Mouse (Mus musculus) neural tube, embryonic 11.5 days (tissue): ENCODE data around the gene Zim1. TPM values are rescaled to one million over a fixed set of nuclear protein-coding genes. Genes with fewer than 3 reads are reported as not detected.

Source experiments
- ATAC-seq: fragments of 200-750 bp; cut with Nextera tagmentation; 2 replicates; pipeline ENCODE4 v1.8.0; 2017; ENCODE audit warnings: moderate number of reproducible peaks, mild to moderate bottlenecking, moderate TSS enrichment, moderate library complexity; ENCODE audit not compliant: insufficient read depth, low FRiP score, low TSS enrichment
- DNase-seq: peaks from one replicate; pipeline ENCODE4 v3.0.0-alpha.2; 2015; ENCODE audit warnings: low spot score
- H3K27ac ChIP-seq: fragments of 300-500 bp; sonication (generic); 2 replicates; pipeline ENCODE4 v1.5.1; 2014; ENCODE audit warnings: low read depth, mild to moderate bottlenecking, low read length
- H3K27me3 ChIP-seq: fragments of 300-500 bp; sonication (generic); 2 replicates; pipeline ENCODE4 v1.6.1; 2014; ENCODE audit warnings: mild to moderate bottlenecking, low read length, mixed read lengths; ENCODE audit not compliant: control insufficient read depth, insufficient read depth
- H3K36me3 ChIP-seq: fragments of 300-500 bp; sonication (generic); 2 replicates; pipeline ENCODE4 v1.6.1; 2014; ENCODE audit warnings: mild to moderate bottlenecking, low read length, moderate library complexity, mixed read lengths; ENCODE audit not compliant: control insufficient read depth, insufficient read depth
- H3K4me1 ChIP-seq: fragments of 300-500 bp; sonication (generic); 2 replicates; pipeline ENCODE4 v1.6.1; 2014; ENCODE audit warnings: low read length, mixed read lengths; ENCODE audit not compliant: control insufficient read depth, insufficient read depth
- H3K4me2 ChIP-seq: fragments of 300-500 bp; sonication (generic); 2 replicates; pipeline ENCODE4 v1.6.1; 2014; ENCODE audit warnings: low read depth, mild to moderate bottlenecking, moderate library complexity
- H3K4me3 ChIP-seq: fragments of 300-500 bp; sonication (generic); 2 replicates; pipeline ENCODE4 v1.5.1; 2014; ENCODE audit warnings: low read depth, low read length
- H3K9ac ChIP-seq: fragments of 300-500 bp; sonication (generic); 2 replicates; pipeline ENCODE4 v1.6.1; 2014; ENCODE audit warnings: mild to moderate bottlenecking, low read length
- H3K9me3 ChIP-seq: fragments of 300-500 bp; sonication (generic); 2 replicates; pipeline ENCODE4 v1.6.1; 2016; ENCODE audit warnings: low read length; ENCODE audit not compliant: control insufficient read depth
- WGBS: fragments of 180-500 bp; shearing (Covaris S2); extraction: QIAGEN DNeasy Blood & Tissue Kit; methylation state at CpG from one replicate; pipeline ENCODE4 v1.1.7; 2014; 5-methylcytosine and 5-hydroxymethylcytosine counted together
- polyA plus RNA-seq: library from polyadenylated mRNA; unstranded; fragments of >200 nt; fragmentation: Nextera tagmentation; extraction: Ambion mirVana; gene quantifications from 2 replicates; pipeline ENCODE4 v1.2.1, GENCODE M21; 2014

The Zim1 gene
- polyA plus RNA-seq, 1 experiment from 2014 or later, result 4.1 TPM

DNA sequence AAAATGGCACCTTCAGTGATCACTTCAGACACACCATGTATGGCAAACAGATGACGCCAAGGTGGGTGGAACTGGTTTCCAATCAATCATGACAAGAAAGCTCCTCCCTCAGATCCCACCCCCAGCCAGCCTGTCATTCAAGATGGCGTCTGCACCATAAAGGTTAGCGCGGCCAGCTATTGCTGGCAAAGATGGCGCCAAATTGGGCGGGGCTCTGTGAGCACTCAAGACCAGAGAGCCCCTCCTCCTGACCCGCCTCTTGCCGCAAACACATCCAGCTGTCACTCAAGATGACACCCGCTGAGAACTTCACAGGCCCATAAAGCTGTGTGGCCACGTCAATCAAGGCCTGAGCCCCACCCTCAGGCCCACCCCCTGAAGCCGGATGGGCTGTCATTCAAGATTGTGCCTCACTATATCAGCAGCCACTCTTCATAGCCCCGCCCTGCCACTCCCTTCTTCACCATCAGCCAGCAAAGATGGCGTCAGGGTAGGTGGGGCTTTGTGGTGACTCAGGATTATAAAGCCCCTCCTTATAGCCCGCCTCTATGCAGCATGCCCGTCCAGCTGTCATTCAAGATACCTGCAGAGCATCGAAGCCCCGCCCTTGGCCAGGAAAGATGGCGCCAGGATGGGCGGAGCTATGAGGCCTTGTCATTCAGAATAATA, 32.1 kb upstream of the Zim1 start:
- peak overlapping the region; percentile 85 for H3K27ac ChIP-seq
- no peak overlapping the region for H3K9ac ChIP-seq
- H3K4me3 ChIP-seq, result peak overlapping the region; percentile 50
- DNase-seq (peak; percentile 90), ATAC-seq (peak; percentile 83)
- peaks cover 17% of the 10 kb centered on the region for H3K9me3 ChIP-seq
- H3K4me2 ChIP-seq, result peak overlapping the region; percentile 34
- H3K27me3 ChIP-seq, result no peaks in the 10 kb centered on the region
- no peaks in the 10 kb centered on the region; the same call in 1 of the 2 replicates for H3K36me3 ChIP-seq
- 52% methylated on average over 19 of the region's 19 CpGs for WGBS
- no peaks in the 10 kb centered on the region for H3K4me1 ChIP-seq

DNA sequence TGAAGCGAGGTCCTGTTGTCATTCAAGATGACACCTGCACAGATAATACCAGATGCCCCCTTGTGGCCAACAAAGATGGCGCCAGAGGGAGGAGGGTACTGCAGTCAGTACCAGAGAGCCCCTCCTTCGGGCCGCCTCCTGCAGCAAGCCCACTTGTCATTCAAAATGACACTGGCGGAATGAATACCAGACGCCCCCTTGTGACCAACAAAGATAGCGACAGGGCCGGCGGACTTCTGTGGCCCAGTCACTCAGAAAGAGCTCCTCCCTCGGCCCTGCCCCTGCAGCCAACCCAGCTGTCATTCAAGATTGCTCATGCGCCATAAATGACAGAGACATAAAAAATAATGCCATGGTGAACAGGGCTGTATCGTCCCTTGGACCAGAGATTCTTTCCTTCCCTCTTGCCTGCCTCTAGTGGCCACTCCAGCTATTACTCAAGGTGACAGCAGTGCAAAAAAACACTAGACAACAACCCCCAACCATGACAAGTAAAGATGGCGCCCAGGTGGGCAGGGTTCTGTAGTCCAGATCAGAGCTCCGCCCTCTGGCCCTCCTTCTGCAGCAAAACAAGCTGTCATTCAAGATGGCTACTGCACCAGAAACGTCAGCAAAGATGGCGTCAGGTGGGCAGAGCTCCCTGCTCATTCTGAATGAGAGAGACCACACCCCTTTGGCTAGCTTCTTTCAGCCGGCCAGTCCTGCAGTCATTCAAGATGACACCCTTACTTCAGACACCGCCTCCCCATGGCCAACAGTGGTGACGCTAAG, 31.3 kb upstream of the Zim1 start:
- no peaks in the 10 kb centered on the region for H3K27me3 ChIP-seq
- ATAC-seq (peak; percentile 46), DNase-seq (peak; percentile 81)
- no peak overlapping the region for H3K9ac ChIP-seq
- 49% methylated on average over 19 of the region's 19 CpGs for WGBS
- H3K4me3 ChIP-seq, result peak overlapping the region; percentile 50
- no peaks in the 10 kb centered on the region; the same call in 1 of the 2 replicates for H3K36me3 ChIP-seq
- no peaks in the 10 kb centered on the region for H3K4me1 ChIP-seq
- peaks cover 17% of the 10 kb centered on the region for H3K9me3 ChIP-seq
- peak overlapping the region; percentile 34 for H3K4me2 ChIP-seq
- H3K27ac ChIP-seq, result peak overlapping the region; percentile 74

DNA sequence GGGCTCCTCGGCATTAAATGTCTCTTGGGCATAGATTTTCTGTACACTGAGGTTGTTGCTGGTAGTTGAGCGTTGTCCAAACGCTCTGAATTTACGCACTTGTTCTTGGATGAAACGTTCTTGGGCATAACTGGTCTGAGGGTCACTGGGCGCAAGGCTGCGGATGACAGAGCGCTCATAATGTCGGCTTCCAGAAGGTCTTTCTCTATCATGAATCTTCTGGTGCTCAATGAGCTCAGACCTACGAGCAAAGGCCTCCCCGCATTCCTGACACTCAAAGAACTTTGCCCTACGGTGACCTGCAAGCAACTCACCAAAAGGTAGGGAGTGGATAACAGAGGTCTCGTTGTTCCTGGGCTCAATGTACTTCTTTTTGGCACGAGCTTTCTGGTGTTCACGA, 13.1 kb upstream of the Zim1 start:
- H3K9ac ChIP-seq, result no peak overlapping the region
- no peaks in the 10 kb centered on the region for H3K27me3 ChIP-seq
- DNase-seq, result no peak
- no peaks in the 10 kb centered on the region for H3K4me1 ChIP-seq
- H3K27ac ChIP-seq, result no peak overlapping the region
- H3K36me3 ChIP-seq, result peaks cover 12% of the 10 kb centered on the region
- H3K4me3 ChIP-seq, result no peak overlapping the region
- H3K9me3 ChIP-seq, result 0 out of 2 replicates have a peak, but pooled peaks cover 2% of the 10 kb centered on the region
- H3K4me2 ChIP-seq, result no peak overlapping the region
- ATAC-seq, result no peak
- 95% methylated on average over 15 of the region's 15 CpGs for WGBS

DNA sequence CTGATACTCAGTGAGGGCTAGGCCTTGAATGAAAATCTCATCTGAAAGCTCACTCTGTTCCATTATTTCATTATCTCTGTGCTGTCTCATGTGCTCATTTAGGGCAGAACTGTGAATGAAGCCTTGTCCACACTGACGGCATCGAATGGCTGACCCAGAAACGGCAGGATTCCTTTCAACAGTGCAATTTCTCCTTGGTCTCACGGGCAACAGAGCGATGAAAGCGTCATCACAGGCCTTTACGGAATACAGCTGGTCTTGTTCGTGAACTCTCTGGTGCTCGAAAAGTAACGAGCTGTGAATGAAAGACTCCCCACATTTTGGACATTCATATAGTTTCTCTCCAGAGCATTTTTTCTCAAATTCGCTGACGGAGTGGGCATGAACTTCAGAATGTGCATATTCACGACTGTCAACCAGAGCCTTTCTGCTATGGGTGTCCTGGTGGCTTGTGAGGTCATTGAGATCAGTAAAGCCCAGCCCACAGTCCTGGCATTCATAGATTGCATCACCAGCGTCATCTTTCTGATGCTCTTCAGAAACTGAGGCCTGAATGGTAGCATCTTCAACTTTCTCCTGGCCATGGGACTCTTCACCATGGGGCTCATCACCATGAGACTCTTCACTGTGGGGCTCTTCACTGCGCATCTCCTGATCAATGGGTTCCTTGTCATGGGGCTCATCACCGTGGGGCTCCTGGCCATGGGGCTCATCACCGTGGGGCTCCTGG, 12.4 kb upstream of the Zim1 start:
- WGBS, result 95% methylated on average over 17 of the region's 17 CpGs
- DNase-seq (no peak), ATAC-seq (no peak)
- Histone ChIP-seq H3K4me3 (no peak overlapping the region), H3K27me3 (no peaks in the 10 kb centered on the region), H3K36me3 (peaks cover 12% of the 10 kb centered on the region), H3K9me3 (0 out of 2 replicates have a peak, but pooled peaks cover 2% of the 10 kb centered on the region), H3K9ac (no peak overlapping the region), H3K4me2 (no peak overlapping the region), H3K27ac (no peak overlapping the region), H3K4me1 (no peaks in the 10 kb centered on the region)

DNA sequence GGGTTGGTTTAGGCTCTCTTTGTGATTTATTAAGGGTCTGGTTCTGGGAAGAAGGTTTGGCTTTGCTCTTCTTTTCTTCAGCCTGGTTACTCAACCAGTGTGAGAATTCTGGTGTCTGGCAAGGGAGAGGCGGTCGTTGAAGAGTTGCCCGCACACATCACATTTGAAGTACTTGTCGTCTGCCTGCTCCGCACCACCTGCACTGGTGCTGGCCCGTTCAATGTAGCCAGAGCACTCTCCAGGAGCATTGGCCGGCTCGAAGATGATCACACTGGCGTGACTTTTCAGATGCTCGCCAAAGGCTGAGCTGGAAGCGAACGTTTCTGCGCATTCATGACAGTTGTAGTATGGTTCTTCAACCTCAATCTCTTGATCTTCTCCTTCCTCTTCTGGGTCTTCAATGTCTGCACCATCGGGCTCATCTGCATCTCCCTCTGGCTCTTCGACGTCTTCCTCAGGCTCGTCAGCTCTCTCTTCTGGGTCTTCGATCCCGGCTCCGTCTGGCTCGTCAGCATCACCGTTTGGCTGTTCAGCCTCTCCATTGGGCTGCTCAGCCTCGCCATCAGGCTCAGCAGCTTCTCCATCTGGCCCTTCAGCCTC, 11.3 kb upstream of the Zim1 start:
- Histone ChIP-seq H3K36me3 (peaks cover 12% of the 10 kb centered on the region), H3K4me1 (no peaks in the 10 kb centered on the region), H3K9ac (no peak overlapping the region), H3K27me3 (no peaks in the 10 kb centered on the region), H3K4me3 (no peak overlapping the region), H3K4me2 (no peak overlapping the region), H3K9me3 (0 out of 2 replicates have a peak, but pooled peaks cover 2% of the 10 kb centered on the region), H3K27ac (no peak overlapping the region)
- WGBS, result 96% methylated on average over 23 of the region's 23 CpGs
- ATAC-seq (no peak), DNase-seq (no peak)

DNA sequence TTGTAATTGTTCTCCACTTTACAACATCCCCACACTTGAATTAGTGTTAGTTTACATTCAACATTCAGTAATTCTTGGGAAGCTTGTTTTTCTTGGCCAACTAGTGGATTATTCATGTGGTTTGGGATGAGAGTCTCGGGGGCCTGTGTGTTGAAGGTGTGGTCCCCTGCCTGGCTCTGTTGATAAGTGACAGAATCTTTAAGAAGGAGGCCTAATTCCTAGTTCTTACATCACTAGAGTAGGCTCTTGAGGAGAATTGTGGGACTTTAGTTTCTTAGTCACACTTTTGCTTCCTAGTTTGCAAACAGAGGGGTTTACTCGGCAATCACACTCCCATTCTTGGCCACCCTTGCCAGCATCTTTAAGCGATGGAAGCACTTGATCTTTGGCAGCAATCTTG, 3.0 kb upstream of the Zim1 start:
- no peaks in the 10 kb centered on the region for H3K4me1 ChIP-seq
- H3K4me2 ChIP-seq, result no peak overlapping the region
- H3K36me3 ChIP-seq, result no peaks in the 10 kb centered on the region
- DNase-seq (no peak), ATAC-seq (no peak)
- no peak overlapping the region for H3K27ac ChIP-seq
- no peak overlapping the region for H3K9ac ChIP-seq
- no peak overlapping the region for H3K4me3 ChIP-seq
- H3K27me3 ChIP-seq, result no peaks in the 10 kb centered on the region
- no peaks in the 10 kb centered on the region for H3K9me3 ChIP-seq
- 87% methylated on average over 3 of the region's 3 CpGs for WGBS

DNA sequence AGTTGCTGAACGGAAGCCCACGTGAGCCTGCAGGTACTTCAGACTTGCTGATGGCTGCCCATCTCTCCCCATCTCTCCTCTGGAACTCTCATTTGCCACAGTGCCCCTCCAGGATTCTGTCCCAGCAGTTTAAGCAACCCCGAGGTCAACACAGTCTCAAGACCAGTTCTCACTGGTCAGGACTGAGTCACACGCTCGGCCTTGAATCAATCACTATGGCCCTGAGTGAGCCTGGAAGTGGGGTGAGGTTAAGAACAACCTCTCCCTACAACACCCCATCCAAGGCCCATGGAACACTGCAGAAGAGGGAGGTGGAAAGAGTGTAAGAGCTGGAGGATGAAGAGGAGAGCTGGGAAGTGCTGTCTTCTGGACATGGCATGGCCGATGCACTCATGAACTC, 10.7 kb downstream of the Zim1 start:
- no peak for DNase-seq
- no peak overlapping the region for H3K4me2 ChIP-seq
- no peak overlapping the region for H3K27ac ChIP-seq
- no peaks in the 10 kb centered on the region for H3K27me3 ChIP-seq
- no peaks in the 10 kb centered on the region for H3K9me3 ChIP-seq
- WGBS, result 94% methylated on average over 6 of the region's 6 CpGs
- H3K4me1 ChIP-seq, result no peaks in the 10 kb centered on the region
- no peak overlapping the region for H3K9ac ChIP-seq
- ATAC-seq, result no peak
- H3K36me3 ChIP-seq, result no peaks in the 10 kb centered on the region
- H3K4me3 ChIP-seq, result no peak overlapping the region

DNA sequence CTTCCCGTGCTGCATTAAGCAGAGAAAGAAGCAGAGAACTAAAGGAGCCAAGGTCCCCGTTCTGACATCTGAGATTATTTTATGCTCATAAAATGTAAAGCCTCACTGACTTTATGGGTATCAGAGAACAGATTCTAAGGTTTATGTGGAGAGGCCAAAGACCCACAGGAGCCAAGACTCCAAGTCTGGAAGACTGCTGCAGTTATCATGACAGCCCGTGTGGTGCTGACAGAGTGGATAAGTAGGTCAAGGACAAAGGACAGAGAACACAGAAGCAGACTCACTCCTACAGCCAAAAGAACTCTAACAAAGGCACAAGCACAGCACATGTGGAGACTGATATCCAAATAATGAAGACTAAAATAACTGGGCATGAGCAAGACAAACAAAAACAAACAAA, 29.5 kb downstream of the Zim1 start:
- no peak for DNase-seq
- no peaks in the 10 kb centered on the region for H3K9me3 ChIP-seq
- no peak for ATAC-seq
- no peak overlapping the region for H3K4me3 ChIP-seq
- no peaks in the 10 kb centered on the region for H3K27me3 ChIP-seq
- H3K27ac ChIP-seq, result no peak overlapping the region
- no peak overlapping the region for H3K9ac ChIP-seq
- H3K4me1 ChIP-seq, result no peaks in the 10 kb centered on the region
- 90% methylated on average over 3 of the region's 3 CpGs for WGBS
- H3K36me3 ChIP-seq, result no peaks in the 10 kb centered on the region
- H3K4me2 ChIP-seq, result no peak overlapping the region
